Mouse (Mus musculus) embryo, embryonic 10.5 days (tissue): ENCODE measurements at regions not wholly inside any gene's neighbourhood (a gene's known extent, or its start where the extent isn't known, plus 50 kb on each side); places are given as distances from the start of the nearest gene placed in this dataset.

Source experiments
- DNase-seq: peaks from one replicate; pipeline ENCODE4 v3.0.0-alpha.2; 2015; ENCODE audit warnings: low spot score

GRCm38 (mm10) chr16:21274012-21274528 is 69.5 kb downstream of the Ephb3 start:
- DNase-seq: peak; percentile 67

- no peak for DNase-seq
Measured at GRCm38 (mm10) chr16:21277789-21278342, 73.3 kb downstream of the Ephb3 start.

- DNase-seq: no peak
Measured at GRCm38 (mm10) chr16:21278387-21278786, 73.8 kb downstream of the Ephb3 start.

DNA sequence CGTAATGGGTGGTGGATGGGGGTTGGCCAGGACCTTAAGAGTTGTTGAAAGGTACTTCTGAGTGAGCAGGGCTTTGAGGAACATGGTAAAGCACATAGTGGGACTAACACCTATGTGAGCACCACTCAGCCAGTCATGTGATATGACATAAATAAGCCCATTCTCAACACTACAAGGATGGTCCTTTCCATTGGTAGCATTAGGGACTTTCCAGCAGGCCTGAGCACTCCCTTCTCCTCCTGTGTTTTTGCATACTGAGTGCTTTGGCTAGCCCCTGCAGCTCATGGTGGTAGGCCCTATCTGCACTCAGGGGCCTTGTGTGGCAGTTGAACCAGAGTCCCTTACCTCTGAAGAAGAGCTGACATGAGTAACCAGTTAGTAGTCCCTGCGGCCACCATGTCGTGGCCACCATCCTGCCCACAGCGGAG is 75.7 kb downstream of the Ephb3 start:
- no peak for DNase-seq

GRCm38 (mm10) chr16:21281958-21282730 is 77.6 kb downstream of the Ephb3 start:
- DNase-seq: no peak

- DNase-seq: no peak
Measured at GRCm38 (mm10) chr16:21286099-21286498, 81.5 kb downstream of the Ephb3 start.

DNA sequence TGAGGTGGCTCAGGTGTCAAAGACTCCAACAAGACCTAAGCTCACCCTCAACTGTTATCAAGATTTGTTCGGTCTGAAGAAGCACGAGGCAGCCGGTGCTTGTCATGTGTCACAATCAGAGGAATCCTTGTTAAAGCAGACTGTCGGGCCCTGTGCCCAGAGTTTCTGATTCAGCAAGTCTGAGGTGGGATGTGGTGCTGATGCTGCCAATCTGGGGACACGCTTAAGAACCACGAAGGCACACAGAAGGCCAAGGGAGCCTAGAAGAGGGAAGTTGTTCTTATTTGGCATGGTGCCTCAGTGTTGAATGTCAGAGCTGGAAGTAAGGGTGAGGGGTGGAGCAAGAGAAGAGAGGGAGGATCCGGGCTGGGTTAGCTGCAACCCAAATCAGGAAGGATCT is 85.0 kb downstream of the Ephb3 start:
- no peak for DNase-seq

- DNase-seq: no peak
Measured at GRCm38 (mm10) chr16:21293010-21293409, 88.5 kb downstream of the Ephb3 start.

DNA sequence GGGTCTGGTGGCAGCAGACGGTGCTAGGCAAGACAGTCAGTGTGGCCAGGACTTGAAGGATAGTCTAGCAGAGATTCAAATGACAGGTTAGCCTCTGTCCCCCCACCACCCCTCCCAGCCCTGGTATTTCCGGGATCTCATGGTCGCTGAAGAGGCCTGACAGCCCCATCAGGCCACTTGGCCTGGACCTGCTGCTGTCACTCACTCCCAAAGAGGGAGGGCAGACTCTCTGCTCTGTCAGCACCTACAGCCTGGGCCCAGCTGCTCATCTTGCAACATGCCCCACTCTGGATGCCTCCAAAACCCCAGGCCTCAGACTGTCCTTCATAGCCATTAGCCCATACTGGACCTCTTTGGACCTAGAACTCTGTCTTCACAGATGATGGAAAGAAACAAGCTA is 89.0 kb downstream of the Ephb3 start:
- DNase-seq: no peak

DNA sequence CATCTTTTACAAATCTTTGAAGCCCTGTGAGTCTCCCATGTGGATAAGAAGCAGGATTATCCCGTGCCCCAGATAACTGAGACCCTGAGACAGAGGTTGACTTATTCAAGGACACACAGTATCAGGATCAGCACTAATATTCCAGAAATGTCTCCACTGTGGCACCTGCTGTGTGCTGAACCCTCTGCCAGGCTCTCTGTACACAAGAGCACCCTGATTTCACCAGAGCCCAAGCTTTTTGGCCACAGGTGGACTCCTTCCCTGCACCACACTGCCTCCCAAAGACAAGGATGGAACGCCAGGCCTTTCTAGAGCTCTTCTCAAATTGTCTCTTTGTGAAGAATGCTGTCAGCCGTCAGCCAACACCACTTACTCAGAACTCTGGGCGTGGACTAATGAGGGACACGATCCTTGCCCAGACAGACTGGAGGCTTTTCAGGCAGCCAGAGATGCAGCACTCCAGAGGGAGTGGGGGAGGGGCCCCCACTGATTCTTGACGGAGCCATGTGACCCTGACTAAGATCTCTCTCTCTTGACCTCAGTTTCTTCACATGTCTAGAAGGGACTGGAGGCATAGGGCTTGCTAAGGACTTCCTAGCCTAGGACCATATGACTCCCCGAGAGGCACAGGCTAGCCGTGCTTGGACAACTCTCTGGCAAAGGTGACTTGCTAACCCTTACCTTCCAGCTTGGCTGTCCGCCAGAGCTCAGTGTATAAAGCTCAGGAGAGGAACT is 90.3 kb downstream of the Ephb3 start:
- peak; percentile 56 for DNase-seq

GRCm38 (mm10) chr16:21295956-21296733 is 91.6 kb downstream of the Ephb3 start:
- DNase-seq: no peak

- no peak for DNase-seq
Measured at GRCm38 (mm10) chr16:21296786-21297185, 92.2 kb downstream of the Ephb3 start.

GRCm38 (mm10) chr16:21298866-21299265 is 94.3 kb downstream of the Ephb3 start:
- DNase-seq: no peak

GRCm38 (mm10) chr16:21305859-21306258 is 101.3 kb downstream of the Ephb3 start:
- no peak for DNase-seq

GRCm38 (mm10) chr16:21308513-21308912 is 104.0 kb downstream of the Ephb3 start:
- no peak for DNase-seq

GRCm38 (mm10) chr16:21310636-21311615 is 106.4 kb downstream of the Ephb3 start:
- DNase-seq: peak; percentile 82

- DNase-seq: no peak
Measured at GRCm38 (mm10) chr16:21311781-21312180, 107.2 kb downstream of the Ephb3 start.

DNA sequence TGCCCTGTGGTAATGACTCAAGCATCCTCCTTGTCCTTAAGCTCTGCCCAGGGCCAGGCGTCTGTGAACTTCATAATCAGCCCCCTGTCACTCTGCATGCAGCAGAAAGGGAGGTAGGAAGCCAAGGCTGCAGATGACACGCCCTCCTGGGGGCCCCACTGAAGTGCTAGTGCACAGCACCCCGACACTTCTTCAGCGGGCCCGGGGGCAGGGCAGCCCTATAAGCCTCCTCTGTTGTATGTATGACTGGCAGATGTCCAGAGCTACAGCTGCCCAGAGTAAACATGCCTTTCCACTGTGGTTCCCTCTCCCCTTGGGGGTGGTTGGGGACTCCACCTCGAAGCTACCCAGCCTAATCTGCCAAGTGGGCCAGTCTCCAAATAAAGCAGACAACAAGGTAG is 107.2 kb upstream of the Vps8 start:
- no peak for DNase-seq

GRCm38 (mm10) chr16:21318009-21318639 is 104.8 kb upstream of the Vps8 start:
- DNase-seq: no peak

DNA sequence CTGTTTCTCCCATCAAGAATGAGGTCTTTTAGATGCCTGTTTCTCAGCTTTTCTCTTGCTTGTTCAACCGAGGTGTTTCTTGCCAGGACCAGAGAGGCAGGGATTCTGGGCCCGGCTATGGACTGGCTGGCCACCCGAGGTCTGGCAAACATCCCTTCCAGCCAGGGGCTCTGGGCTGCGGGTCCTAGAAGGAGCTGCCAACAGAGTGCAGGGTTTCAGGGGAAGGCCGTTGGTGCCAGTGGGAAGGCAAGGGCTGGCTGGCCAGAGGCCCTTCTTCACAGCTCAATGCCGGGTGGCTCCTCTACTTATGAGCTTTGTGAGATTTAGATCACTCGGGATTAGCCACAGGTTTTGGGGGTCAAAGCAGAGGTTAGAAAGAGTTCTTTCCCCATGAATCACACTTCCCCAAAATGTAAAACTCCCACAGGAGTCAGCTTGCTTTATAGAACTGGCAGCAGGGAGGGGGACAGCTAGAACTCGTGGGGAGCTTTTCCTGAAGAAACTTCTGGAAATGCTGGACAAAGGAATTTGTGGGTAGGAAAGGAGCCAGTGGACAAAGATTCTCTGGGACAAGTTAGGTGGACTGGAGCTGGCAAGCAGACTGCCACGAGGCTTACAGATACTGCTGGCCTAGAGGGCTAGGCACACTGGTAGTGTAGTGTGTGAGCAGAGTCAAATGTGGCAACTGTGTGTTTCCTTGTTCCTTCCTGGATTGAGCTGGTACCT is 104.1 kb upstream of the Vps8 start:
- DNase-seq: no peak
